Mouse (Mus musculus) thymus, adult 2 months (tissue): ENCODE data around the gene Cavin4.

Source experiments
- CTCF ChIP-seq: fragments of 200-500 bp; IDR thresholded peaks from 2 replicates; pipeline ENCODE4 v1.5.1; 2012; ENCODE audit warnings: mild to moderate bottlenecking, control low read depth, low read length, moderate library complexity, borderline replicate concordance; ENCODE audit not compliant: control insufficient read depth, poor library complexity, insufficient read depth; ENCODE audit errors: extremely low read depth
- POLR2A ChIP-seq: fragments of 200-500 bp; IDR thresholded peaks from 2 replicates; pipeline ENCODE4 v1.6.1; 2012; ENCODE audit warnings: mild to moderate bottlenecking, low read length, control low read depth, moderate library complexity; ENCODE audit not compliant: control insufficient read depth, poor library complexity, insufficient read depth; ENCODE audit errors: extremely low read depth

GRCm38 (mm10) chr4:48656530-48656929 lies 6.8 kb upstream of the Cavin4 start:
- TF ChIP-seq CTCF (no peak), POLR2A (no peak)
